Mouse (Mus musculus) v-Abl transformed pro-B cells (cell line): ENCODE data around the gene Nudt11.
"Not testable (repeated sequence)": the region's sequence is repeated elsewhere in the genome, so short reads cannot be mapped to it uniquely, and the experiment has no call there.

Experiments used
- in situ Hi-C, 2 experiments: fragments of 400-800 bp; cut with MboI; formaldehyde crosslinking; loops; one replicate each; pipeline ENCODE4 v1.15.1; 2025; ENCODE audit not compliant: unreplicated experiment in 2 of 2

Gene Nudt11

GRCm38 (mm10) chrX:6047066-6047935, at the start of gene Nudt11:
Gene Nudt11, plus strand, starts transcription at chrX:6047453.
- in situ Hi-C loops = not testable (repeated sequence)

DNA sequence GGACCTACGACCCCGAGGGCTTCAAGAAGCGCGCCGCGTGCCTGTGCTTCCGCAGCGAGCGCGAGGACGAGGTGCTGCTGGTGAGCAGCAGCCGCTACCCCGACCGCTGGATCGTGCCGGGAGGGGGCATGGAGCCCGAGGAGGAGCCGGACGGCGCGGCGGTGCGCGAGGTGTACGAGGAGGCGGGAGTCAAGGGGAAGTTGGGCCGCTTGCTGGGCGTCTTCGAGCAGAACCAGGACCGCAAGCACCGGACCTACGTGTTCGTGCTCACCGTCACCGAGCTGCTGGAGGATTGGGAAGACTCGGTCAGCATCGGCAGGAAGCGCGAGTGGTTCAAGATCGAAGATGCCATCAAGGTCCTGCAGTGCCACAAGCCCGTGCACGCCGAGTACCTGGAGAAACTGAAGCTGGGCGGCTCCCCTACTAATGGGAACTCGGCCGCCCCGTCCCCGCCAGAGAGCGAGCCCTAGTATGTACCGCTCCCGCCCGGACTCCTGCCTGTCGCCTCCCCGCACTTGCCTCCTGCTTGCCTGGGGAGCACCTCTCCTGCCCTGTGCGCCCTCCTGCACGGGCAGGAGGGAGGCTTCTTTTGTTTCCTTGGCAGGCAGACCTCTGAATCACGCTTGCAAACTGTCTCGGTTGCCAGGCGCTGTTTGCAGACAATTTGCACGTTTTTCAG, 822 bp downstream of the Nudt11 start:
- in situ Hi-C loops = not testable (repeated sequence)

- in situ Hi-C loops = no loop called here
Measured at GRCm38 (mm10) chrX:6061563-6061962, 14.3 kb downstream of the Nudt11 start.

- in situ Hi-C loops = no loop called here
Measured at GRCm38 (mm10) chrX:6082954-6083680, 35.9 kb downstream of the Nudt11 start, which contains the start of gene AU022751. Gene AU022751, minus strand, starts transcription at chrX:6083419.

GRCm38 (mm10) chrX:6091547-6091946, 44.3 kb downstream of the Nudt11 start:
- in situ Hi-C loops = no loop called here

DNA sequence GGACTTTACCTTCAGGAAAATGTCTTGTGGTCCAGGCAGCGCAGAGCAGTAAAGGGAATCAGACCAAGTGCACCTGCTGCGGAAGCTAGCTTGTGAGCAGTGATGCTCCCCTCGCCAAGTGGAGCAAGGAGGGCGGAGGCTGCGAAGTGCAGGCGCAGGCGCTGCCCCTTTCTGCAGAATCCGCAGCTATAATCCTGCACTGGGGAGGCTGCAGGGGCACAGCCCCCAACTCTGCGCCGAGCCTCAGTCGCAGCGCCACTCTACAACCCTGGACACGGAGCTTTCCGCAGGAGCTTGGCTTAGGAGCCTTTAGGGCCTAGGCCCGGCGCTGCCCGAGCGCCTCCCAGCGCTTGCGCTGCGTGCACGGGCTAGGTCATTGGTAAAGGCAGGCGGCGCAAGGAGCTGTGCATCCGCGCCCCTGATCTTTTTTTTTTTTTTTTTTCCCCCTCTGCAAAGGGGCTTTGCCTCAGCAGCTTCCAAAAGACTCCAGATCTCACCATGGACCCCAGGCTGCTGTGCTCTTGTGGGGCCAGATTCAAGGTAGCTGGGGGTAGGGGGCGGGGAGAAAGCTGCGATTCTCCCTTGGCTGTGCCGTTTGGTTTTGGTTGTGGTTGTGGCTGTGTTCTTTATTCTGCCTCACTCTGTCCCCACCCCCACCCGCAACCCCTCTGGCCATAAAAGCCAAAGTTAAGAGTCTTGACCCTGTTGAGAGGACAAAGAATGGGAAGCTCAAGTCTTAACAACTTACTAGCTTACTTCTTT, 44.9 kb downstream of the Nudt11 start:
- in situ Hi-C loops = no loop called here
